Mouse (Mus musculus): Measurements from ENCODE around the gene Poc1a. TPM values are rescaled to one million over a fixed set of nuclear protein-coding genes. Genes with fewer than 3 reads are reported as not detected.
A peak's percentile ranks its signal among the peaks of the same experiment; 100 is the strongest.

Poc1a gene
- polyA plus RNA-seq, 1 experiment from 2014 or later = 13.4 TPM

- 48% methylated on average over 8 of the region's 8 CpGs for WGBS
- Histone ChIP-seq H3K36me3 (no peaks in the 10 kb centered on the region), H3K4me2 (replicated peaks) (no peak overlapping the region), H3K27ac (replicated peaks) (no peak overlapping the region), H3K9me3 (no peaks in the 10 kb centered on the region), H3K9ac (replicated peaks) (no peak overlapping the region), H3K4me1 (no peaks in the 10 kb centered on the region), H3K4me3 (no peak overlapping the region), H3K27me3 (no peaks in the 10 kb centered on the region)
- ATAC-seq (replicated peaks) = peak; percentile 67
Measured at GRCm38 (mm10) chr9:106306662-106307351, 25.9 kb downstream of the Poc1a start.

GRCm38 (mm10) chr9:106308151-106308550, 27.3 kb downstream of the Poc1a start:
- WGBS = 94% methylated on average over 5 of the region's 5 CpGs
- no peak overlapping the region for H3K4me2 ChIP-seq (replicated peaks)
- no peaks in the 10 kb centered on the region for H3K9me3 ChIP-seq
- H3K9ac ChIP-seq (replicated peaks) = no peak overlapping the region
- no peaks in the 10 kb centered on the region for H3K36me3 ChIP-seq
- no peak for ATAC-seq (replicated peaks)
- no peak overlapping the region for H3K27ac ChIP-seq (replicated peaks)
- H3K4me3 ChIP-seq = no peak overlapping the region
- no peaks in the 10 kb centered on the region for H3K4me1 ChIP-seq
- H3K27me3 ChIP-seq = no peaks in the 10 kb centered on the region

- Histone ChIP-seq H3K27me3 (no peaks in the 10 kb centered on the region), H3K4me3 (no peak overlapping the region), H3K4me2 (replicated peaks) (no peak overlapping the region), H3K36me3 (no peaks in the 10 kb centered on the region), H3K27ac (replicated peaks) (no peak overlapping the region), H3K4me1 (no peaks in the 10 kb centered on the region), H3K9ac (replicated peaks) (no peak overlapping the region), H3K9me3 (no peaks in the 10 kb centered on the region)
- no peak for ATAC-seq (replicated peaks)
- WGBS = 96% methylated on average over 2 of the region's 2 CpGs
Measured at GRCm38 (mm10) chr9:106308555-106308954, 27.7 kb downstream of the Poc1a start.

GRCm38 (mm10) chr9:106308983-106309382, 28.1 kb downstream of the Poc1a start:
- Histone ChIP-seq H3K4me1 (no peaks in the 10 kb centered on the region), H3K27me3 (no peaks in the 10 kb centered on the region), H3K9ac (replicated peaks) (no peak overlapping the region), H3K9me3 (no peaks in the 10 kb centered on the region), H3K36me3 (no peaks in the 10 kb centered on the region), H3K4me2 (replicated peaks) (no peak overlapping the region), H3K4me3 (no peak overlapping the region), H3K27ac (replicated peaks) (no peak overlapping the region)
- WGBS = 88% methylated on average over 5 of the region's 5 CpGs
- no peak for ATAC-seq (replicated peaks)

- H3K4me1 ChIP-seq = no peaks in the 10 kb centered on the region
Measured at GRCm38 (mm10) chr9:106309859-106310258, 29.0 kb downstream of the Poc1a start.

GRCm38 (mm10) chr9:106311625-106312191, 30.8 kb downstream of the Poc1a start:
- H3K9ac ChIP-seq (replicated peaks) = no peak overlapping the region
- H3K27me3 ChIP-seq = no peaks in the 10 kb centered on the region
- no peak overlapping the region for H3K27ac ChIP-seq (replicated peaks)
- no peaks in the 10 kb centered on the region for H3K9me3 ChIP-seq
- no peaks in the 10 kb centered on the region for H3K36me3 ChIP-seq
- H3K4me3 ChIP-seq = no peak overlapping the region
- no peak overlapping the region for H3K4me2 ChIP-seq (replicated peaks)
- 63% methylated on average over 10 of the region's 10 CpGs for WGBS
- no peaks in the 10 kb centered on the region for H3K4me1 ChIP-seq
- no peak for ATAC-seq (replicated peaks)

More at GRCm38 (mm10) chr9:106309859-106310258, 29.0 kb downstream of the Poc1a start:
- no peak overlapping the region for H3K4me3 ChIP-seq
- no peaks in the 10 kb centered on the region for H3K9me3 ChIP-seq
- no peak for ATAC-seq (replicated peaks)
- no peak overlapping the region for H3K4me2 ChIP-seq (replicated peaks)
- H3K27me3 ChIP-seq = no peaks in the 10 kb centered on the region
- no peaks in the 10 kb centered on the region for H3K36me3 ChIP-seq
- no peak overlapping the region for H3K9ac ChIP-seq (replicated peaks)
- 83% methylated on average over 3 of the region's 3 CpGs for WGBS
- H3K27ac ChIP-seq (replicated peaks) = no peak overlapping the region

GRCm38 (mm10) chr9:106312950-106313360, 32.1 kb downstream of the Poc1a start:
- Histone ChIP-seq H3K4me1 (no peaks in the 10 kb centered on the region), H3K36me3 (no peaks in the 10 kb centered on the region), H3K9ac (replicated peaks) (no peak overlapping the region), H3K27ac (replicated peaks) (no peak overlapping the region), H3K4me2 (replicated peaks) (no peak overlapping the region), H3K9me3 (no peaks in the 10 kb centered on the region), H3K27me3 (no peaks in the 10 kb centered on the region), H3K4me3 (no peak overlapping the region)
- 95% methylated on average over 7 of the region's 7 CpGs for WGBS
- no peak for ATAC-seq (replicated peaks)

- Histone ChIP-seq H3K27me3 (no peaks in the 10 kb centered on the region), H3K4me1 (peaks cover 5% of the 10 kb centered on the region), H3K27ac (replicated peaks) (no peak overlapping the region; the same call in 1 of the 2 replicates), H3K4me3 (no peak overlapping the region), H3K9me3 (no peaks in the 10 kb centered on the region), H3K4me2 (replicated peaks) (no peak overlapping the region), H3K9ac (replicated peaks) (no peak overlapping the region), H3K36me3 (no peaks in the 10 kb centered on the region)
- ATAC-seq (replicated peaks) = no peak
- WGBS = 45% methylated on average over 3 of the region's 3 CpGs
Measured at GRCm38 (mm10) chr9:106314196-106314595, 33.3 kb downstream of the Poc1a start.

- no peaks in the 10 kb centered on the region for H3K9me3 ChIP-seq
- H3K4me3 ChIP-seq = no peak overlapping the region
- H3K4me2 ChIP-seq (replicated peaks) = no peak overlapping the region
- no peaks in the 10 kb centered on the region for H3K36me3 ChIP-seq
- peak overlapping the region; percentile 74 for H3K27ac ChIP-seq (replicated peaks)
- WGBS = 74% methylated on average over 2 of the region's 2 CpGs
- H3K4me1 ChIP-seq = peaks cover 6% of the 10 kb centered on the region
- no peaks in the 10 kb centered on the region for H3K27me3 ChIP-seq
- peak; percentile 71 for ATAC-seq (replicated peaks)
- H3K9ac ChIP-seq (replicated peaks) = no peak overlapping the region
Measured at GRCm38 (mm10) chr9:106318074-106318473, 37.2 kb downstream of the Poc1a start.

- H3K4me1 ChIP-seq = peaks cover 6% of the 10 kb centered on the region
Measured at GRCm38 (mm10) chr9:106319095-106319494, 38.2 kb downstream of the Poc1a start.

GRCm38 (mm10) chr9:106322497-106322896, 41.6 kb downstream of the Poc1a start:
- H3K9me3 ChIP-seq = no peaks in the 10 kb centered on the region
- no peak overlapping the region for H3K9ac ChIP-seq (replicated peaks)
- ATAC-seq (replicated peaks) = no peak
- peaks cover 6% of the 10 kb centered on the region for H3K4me1 ChIP-seq
- H3K4me2 ChIP-seq (replicated peaks) = no peak overlapping the region
- H3K27me3 ChIP-seq = no peaks in the 10 kb centered on the region
- H3K27ac ChIP-seq (replicated peaks) = no peak overlapping the region
- H3K4me3 ChIP-seq = no peak overlapping the region
- 83% methylated on average over 3 of the region's 3 CpGs for WGBS
- H3K36me3 ChIP-seq = no peaks in the 10 kb centered on the region

More at GRCm38 (mm10) chr9:106319095-106319494, 38.2 kb downstream of the Poc1a start:
- H3K9ac ChIP-seq (replicated peaks) = no peak overlapping the region
- H3K9me3 ChIP-seq = no peaks in the 10 kb centered on the region
- H3K4me3 ChIP-seq = no peak overlapping the region
- no peaks in the 10 kb centered on the region for H3K36me3 ChIP-seq
- H3K27ac ChIP-seq (replicated peaks) = peak overlapping the region; percentile 74
- no peaks in the 10 kb centered on the region for H3K27me3 ChIP-seq
- ATAC-seq (replicated peaks) = no peak
- WGBS = 68% methylated on average over 2 of the region's 2 CpGs
- H3K4me2 ChIP-seq (replicated peaks) = no peak overlapping the region

- H3K27me3 ChIP-seq = no peaks in the 10 kb centered on the region
- no peak overlapping the region for H3K9ac ChIP-seq (replicated peaks)
- no peaks in the 10 kb centered on the region for H3K9me3 ChIP-seq
- H3K4me2 ChIP-seq (replicated peaks) = no peak overlapping the region
- peaks cover 12% of the 10 kb centered on the region for H3K4me1 ChIP-seq
- no peak for ATAC-seq (replicated peaks)
- H3K27ac ChIP-seq (replicated peaks) = 0 out of 2 replicates have a peak overlapping the region, but pooled peaks have one; percentile 83
- H3K4me3 ChIP-seq = no peak overlapping the region
- 73% methylated on average over 8 of the region's 8 CpGs for WGBS
- no peaks in the 10 kb centered on the region for H3K36me3 ChIP-seq
Measured at GRCm38 (mm10) chr9:106326241-106326640, 45.4 kb downstream of the Poc1a start.
